Mouse (Mus musculus): ENCODE measurements around the gene Iscu.

Iscu gene

DNA sequence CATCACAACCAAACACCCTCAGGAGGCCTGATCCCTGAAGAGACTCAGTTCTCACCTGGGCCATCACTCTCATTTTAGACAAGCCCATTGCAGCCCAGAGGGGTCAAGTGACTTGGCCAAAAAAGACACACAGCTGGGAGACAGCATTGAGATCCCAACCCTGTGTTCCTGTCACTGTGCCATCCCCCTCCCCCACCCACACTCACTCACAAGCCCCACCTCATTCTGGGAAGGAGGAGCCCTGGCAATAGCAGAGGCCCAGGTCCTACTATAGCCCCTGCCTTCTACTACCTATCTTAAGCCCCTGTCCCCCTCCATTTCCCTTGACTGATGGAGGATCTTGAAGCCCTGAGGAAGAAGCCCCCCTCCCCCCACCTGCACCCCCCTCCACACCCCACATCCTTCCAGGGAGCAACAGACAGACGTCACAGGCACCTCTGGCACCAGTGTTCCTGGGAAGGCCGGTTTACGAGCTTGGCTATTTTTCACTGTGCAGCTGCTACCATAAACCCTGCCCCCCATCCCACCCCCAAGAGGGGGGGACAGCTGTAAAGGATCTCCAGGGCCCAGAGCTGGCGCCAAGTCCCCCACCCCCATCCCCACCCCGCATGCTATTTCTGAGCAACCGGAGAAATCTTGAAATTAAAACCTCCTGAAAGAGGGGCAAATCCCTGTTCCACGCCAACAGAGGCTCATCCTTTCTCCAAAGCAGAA lies 16.7 kb downstream of the Iscu start:
- DNase-seq = peak; percentile 61 to 85

DNA sequence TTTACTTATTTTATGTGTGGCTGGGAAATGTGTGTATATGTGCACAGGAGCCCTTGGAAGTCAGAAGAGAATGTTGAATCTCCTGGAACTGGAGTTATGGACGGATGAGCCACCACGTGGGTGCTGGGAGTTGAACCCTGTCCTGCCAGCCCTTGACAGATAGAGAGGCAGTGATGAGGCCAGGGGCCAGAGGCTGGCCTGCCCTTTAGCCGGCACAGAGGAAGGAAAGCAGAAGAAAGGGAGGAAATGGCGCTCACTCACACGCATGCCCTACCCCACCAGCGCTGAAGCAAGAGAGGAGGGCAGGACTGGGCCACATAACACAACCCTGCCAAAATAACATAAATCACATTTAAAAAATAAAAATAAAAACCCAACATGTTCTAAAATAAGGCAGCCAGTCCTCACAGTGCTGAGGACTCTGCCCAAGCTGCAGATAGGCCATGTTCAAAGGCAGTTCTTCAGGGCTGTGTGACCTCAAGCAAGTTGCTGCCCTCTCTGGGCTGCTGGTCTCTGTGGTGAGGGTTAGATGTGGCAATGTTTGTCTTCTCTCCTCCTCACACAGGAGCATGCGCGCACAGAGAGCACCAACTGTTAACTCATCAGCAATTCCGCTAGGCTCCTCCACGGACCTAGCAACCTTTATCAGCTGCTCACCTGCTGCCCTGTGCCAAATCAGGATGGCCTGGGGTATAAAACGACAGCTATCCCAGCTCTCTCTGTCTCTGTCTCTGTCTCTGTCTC lies 18.1 kb downstream of the Iscu start:
- DNase-seq = peak; percentile 59 to 84

DNA sequence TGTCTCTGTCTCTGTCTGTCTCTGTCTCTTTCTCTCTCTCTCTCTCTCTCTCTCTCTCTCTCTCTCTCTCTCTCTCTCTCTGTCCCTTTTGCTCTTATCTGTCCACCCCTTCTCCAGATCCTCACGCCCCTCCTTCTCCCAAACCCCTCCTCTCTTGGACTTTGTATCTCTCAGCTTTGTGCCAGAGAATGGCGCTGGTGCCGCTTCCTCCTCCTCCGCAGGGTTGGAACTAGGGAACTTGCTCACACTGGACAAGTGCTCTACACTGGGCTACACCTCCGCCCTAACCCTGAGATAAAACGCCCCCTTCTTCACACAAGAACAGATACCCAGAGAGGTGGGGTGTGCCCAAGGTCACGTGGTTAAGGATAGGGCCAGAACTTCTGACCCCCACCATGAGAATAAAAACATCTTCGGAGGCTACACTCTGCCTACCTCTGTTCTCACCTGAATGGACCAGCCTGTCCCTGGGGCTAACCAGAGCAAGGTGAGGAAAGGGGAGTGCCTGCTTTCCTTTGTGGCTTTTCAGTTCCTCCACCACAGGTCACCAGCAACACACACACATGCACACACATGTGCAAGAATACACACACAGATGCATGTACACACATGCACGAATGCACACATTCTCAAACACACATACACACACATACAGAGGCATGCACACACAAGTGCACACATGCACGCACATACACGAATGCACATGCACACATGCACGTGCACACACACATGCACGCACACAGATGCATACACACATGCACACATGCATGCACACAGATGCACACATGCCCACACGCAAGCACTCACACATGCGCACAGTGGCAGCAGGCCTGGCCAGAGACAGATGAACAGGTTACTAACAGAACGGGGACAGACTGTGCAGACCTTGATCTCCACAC lies 18.9 kb downstream of the Iscu start:
- DNase-seq = peak in 1 of 2 experiments; percentile 41

DNA sequence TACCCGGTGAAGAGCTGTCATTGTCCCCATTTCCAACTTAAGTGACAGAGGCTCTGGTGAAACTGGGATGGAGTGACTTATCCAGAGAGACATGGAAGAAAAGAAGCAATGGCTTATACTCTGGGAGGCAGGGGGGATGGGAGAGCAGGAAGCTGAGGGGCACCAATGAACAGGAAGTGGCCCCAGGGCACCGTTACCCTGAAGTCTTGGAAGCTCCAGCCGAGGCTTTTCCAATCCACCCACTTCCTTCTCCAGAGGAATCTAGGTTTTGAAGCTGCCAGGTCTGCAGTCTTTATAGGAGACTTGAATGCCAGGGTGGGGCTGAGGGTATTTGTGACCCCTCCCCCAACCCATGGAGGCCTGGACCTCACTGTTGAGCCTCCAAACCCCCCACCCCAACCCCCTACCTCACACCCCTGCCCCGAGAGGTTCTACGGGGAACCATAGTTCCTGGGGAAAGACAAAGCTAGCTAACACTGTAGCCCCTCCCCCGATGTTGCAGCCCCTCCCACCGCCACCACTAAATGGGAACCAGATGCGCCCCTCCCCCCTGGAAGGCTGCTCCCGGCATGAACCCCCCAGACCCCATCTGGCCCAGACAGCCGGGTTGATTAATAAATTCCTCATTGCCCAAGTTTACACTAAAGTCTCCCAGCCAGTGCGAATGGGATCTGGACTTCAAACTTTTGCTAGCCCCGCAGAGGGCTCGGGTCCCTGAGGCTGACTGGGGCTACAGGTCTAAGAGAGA lies 24.0 kb downstream of the Iscu start:
- peak in 1 of 2 experiments; percentile 43 for DNase-seq

DNA sequence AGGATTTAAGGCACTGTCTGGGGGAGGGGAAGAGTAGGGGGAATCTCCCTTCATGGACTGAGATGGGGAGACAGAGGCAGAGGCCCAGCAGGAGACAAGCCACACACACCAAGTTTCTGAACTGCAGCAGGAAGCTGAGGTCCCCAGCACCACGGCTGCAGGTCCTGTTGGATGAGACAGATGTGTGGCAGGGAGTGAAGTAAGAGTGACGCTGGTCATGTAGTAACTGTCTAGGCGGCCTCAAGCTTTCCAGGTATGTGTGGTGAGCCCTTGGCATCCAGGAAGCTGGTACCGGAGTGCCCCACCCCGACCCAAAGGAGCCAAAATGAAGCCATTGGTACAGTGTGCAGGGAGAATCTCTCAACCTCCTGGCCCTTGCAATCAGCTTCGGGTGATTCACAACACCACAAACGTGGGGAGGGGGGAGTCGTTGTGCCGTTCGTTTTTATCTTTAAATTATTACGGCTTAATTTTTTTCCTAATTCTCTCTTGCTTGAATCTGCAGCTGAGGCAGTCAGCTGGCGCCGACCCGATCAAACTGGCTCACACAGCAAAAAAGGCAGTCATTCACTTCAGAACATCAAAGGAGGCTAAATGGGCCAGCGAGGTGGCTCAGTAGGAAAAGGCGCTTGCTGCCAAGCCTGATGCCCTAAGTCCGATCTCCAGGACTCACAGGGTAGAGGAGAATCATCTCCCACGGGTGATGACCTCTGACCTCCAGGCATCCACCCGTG lies 24.8 kb downstream of the Iscu start:
- no peak for DNase-seq

DNA sequence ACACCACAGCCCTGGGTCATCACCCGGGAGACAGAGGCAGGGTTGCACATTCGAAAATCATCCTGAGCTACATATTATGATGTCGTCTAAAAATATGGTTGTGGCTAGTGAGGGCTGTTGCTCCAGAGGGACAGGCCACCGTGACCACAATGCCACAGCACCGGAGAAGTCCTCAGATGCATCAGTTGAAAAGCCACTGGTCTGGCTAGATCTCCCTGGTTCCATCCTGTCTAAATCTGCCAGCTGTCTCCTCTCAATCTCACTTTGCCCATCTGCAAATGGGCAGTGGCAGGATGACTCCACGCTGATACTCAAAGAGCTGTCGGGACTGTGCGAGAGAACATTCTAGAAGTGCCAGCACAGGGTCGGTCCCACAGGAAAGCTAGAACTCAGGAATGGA lies 26.0 kb downstream of the Iscu start:
- DNase-seq = no peak

DNA sequence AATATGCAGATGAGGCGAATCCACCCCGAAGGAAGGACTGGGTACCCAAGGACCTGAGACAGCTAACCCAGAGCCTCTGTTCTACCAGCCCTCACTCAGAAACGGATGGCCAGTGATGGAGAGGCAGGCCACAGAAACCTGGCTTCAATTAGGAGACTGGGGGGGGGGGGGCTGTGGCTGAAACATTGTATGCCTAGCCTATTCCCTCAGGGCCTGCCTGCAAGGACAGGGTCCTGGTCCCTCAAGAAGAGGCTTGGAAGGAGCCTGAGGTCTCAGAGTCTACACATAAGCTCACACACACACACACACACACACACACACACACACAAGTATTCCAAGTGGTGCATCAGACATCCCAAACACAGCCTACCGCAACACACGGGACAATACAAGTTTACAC lies 27.1 kb downstream of the Iscu start:
- no peak for DNase-seq

DNA sequence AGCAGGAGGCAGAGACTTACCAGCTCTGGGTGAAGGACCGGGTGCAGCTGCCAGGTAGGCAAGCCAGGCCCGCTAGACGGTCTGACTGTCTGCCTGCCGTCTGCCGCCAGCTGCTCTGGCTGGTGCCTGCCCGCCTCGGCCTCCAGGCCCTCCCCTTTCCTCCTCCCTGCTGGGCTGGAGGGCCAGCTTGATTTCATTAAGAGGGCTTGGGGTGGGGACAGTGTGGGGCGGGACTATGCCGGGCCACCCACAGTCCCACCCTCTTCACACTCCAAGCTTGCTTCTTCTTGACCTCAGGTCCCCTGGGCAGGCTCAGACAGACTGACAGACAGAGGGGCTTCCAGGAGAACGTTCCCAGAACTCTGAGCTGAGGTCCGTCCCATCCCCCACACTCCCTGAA lies 27.7 kb downstream of the Iscu start, which contains the start of gene Tmem119:
TSS of gene Tmem119 (minus strand) at position 237 of the 400 bp plus-strand sequence.
- DNase-seq = peak; percentile 50 to 70

DNA sequence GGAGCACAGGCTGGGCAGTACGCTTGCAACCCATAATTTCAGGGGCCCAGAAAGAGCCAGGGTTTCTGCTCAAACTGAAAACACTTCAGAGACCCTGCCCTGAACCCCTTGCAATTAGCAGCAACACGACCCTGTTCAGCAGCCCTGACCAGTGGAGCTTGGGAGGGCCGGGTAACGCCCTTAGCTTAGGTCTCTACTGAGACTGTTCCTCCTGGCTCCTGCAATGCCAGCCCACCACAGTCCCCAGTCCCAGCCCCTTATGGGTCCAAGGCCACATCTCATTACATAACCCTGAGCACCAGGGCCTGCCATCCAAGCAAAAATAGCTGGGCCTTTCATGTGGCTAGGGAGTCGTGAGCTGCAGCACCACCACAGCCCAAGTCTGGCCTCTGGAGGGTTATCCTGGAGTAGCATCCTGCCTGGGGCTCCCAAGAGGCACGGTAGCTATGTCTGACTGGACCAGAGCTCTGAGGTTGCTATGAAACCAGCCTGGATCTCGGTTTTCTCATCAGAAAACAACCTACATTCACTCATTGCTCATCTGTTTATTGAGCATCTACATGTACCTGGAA lies 31.9 kb downstream of the Iscu start:
- no peak for DNase-seq

DNA sequence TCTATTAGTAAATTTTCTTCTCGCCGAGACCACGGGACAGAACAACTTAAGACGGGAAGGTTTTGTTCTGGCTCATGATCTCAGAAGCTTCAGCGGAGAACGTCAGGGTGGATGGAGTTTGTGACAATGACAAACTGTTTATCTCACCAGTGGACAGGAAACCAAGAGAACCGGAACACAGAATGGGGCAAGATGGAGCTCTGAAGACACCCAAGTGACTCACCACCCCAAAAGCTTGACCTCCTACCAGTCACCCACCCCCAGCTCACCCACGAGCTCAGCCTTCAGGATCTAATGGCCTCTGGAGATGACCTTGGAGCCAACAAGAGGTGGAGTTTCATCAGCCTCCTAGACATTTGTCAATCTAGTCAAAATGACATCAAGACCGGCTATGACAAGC lies 32.8 kb downstream of the Iscu start:
- DNase-seq = no peak

DNA sequence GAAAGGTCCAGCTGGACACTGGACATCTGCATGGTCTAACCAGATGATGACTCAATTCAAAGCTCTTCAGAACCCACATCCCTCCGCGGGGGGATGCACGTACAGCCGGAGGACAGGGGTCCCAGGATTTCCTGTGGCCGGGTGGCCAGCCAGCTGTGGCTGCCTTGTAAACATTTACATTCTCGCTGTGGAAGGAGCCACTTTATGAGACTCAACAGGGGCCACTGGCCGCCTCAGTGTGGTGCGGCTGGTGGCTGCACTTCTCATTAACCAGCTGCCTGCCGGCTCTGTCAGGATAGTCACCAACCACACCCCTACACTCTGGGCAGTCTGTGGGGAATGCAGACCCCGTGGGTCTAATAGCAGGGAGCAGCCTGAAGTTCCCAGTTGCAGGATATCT lies 33.9 kb downstream of the Iscu start:
- no peak for DNase-seq

DNA sequence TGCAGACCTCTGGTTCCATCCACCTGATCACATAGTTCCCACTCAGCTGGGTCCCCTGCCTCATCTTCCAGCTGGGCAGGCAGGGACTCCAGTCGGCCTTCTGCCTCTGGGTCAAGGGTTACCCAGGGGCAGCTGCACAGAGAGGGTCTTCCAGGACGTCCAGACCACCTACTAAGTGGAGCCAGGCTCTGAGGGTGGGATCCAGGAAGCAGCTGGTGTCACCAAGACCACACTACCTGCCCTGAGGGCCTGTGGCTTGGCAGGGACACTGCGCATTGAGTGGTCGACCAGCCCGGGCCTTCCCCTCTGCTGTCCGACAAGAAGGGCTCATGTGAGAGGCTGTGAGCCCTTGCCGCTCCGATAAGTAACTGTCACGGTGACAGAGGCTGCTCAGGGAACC lies 35.2 kb downstream of the Iscu start:
- no peak for DNase-seq

DNA sequence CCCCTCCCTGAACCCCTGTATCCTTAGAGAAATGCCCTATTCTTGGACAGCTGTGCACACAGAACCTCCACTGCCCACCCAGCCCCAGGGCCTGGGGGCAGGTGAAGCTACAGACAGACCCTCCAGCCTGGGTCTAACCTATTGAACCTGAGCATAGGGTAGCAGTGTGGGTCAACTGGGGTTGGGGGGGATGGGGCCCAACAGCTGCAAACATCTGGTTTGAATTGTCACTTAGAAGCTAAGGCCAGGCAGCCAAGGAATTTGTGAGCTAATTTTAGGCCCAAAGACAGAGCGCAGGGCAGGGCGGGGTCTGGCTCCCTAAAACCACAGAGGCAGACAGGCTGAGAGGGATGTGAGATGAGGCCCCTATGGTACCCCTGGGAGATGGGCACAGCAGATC lies 35.6 kb downstream of the Iscu start:
- no peak for DNase-seq

DNA sequence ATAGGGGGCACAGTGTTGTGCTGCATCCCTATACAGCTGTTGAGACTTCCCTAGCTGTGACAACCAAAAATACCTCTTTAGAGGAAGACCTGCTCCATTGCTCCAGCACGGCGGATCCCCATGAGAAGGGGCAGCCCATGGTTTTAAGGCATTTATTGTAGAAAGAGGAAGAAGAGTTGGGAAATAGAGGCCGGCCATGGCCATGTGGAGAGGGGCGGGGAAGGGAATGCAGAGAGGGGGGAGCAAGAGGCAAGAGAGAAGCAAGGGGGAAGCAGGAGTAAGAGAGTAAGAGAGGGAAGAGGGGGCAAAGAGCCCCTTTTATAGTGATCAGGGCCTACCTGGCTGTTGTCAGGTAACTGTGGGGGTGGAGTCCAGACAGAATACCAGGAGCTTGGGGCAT lies 37.6 kb downstream of the Iscu start:
- DNase-seq = no peak

DNA sequence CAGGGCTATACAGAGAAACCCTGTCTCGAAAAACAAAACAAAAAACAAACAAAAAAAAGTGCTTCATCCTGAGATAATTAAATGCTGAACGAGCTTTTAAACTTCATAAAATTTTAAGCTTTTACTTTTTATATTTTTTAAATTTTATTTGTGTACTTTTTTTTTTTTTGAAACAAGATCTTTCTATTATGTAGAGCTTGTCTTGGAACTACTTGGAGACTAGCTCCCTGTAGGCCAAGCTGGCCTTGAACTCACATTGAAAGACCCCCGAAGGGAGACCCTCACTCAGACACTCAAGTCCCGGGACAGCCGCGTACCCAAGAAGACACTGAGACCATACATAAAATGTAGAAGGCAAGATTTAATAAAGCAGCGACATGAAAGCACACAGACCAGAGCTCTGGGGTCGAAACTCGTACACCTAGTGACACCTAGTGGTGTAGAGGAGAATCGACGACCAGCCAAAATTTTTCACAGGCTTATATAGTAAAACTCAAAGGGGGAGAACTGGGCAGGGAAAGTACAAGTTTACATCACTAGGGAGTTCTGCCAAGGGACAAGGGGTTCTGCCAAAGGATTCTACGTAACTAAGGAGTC lies 39.4 kb downstream of the Iscu start:
- peak in 1 of 2 experiments; percentile 41 for DNase-seq

DNA sequence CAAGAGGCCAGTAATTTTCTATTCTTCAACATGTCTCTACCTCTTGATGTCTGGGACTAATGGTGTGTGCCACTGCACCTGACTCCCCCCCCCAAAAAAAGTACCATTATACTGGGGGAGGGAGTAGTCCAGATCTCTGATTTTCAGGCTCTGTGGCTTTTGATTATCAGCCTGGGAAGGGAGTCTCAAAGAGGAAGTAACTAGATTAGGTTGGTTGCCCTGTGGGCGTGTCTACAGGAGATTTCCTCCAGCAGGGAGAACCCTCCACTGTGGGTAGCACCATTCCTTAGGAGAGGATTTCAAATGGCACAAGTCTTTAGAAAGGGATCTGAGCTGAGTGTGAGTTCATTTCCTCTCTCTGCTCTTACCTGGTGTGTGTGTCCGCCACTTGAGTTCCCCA lies 40.1 kb downstream of the Iscu start:
- DNase-seq = no peak

DNA sequence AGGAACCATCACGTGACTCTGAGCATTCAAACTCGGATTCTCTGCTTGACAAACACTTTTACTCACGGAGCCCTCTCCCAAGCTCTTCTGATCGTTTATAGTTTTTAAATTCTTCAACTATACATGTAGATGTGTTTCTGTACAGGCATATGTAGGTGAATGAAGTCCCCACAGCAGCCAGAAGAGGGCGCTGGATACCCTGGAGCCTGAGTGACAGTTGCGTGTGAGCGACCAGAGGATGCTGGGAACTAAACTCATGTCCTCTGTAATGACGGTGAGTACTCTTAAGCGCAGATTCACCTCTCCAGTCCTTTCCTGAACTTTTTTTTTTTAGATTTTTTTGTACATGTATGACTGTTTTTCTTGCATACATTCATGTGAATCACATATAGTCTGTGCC lies 41.1 kb downstream of the Iscu start:
- peak in 1 of 2 experiments; percentile 29 for DNase-seq

DNA sequence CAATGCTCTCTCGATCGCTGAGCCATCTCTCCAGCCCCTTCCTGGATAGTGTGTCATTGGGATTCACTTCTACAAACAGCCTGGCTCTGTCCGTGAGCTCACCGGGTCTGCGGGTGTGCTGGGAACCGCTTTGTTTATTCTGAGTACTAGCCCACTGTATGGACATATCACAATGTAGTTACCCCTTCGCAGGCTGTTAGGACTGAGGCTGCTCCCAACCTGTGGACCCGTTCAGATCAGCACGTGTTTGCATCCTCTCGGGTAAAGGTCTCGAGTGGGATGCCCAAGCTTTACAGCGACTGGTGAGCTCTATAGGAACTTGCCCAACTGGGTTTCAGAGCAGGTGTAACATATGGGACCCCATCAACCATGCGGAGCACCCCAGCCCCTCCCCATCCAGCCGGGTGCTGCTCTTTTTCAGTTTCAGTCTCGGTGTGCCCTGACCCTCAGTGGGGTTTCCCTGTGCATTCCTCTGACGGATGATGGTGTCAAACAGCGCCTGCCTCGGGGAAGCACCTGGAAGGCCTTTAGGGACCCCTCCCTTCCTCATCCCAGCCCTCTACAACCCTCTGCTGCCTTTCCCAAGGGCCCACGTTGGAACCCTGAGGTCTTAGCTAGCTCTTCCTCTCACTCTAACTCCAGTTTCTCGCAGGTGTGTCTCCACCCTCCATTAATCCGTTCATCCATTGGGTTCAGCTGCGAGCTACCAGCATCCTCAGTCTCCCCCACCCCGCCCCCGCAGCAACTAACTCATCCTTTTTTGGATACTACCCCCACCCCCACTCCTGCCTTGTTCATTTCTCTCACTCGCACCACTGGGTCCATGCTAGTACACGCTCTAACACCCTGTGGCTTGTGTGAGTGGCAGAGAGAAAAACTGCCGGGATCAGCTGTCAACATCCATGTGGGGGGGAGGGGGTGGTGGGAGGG lies 41.8 kb downstream of the Iscu start:
- DNase-seq = no peak

DNA sequence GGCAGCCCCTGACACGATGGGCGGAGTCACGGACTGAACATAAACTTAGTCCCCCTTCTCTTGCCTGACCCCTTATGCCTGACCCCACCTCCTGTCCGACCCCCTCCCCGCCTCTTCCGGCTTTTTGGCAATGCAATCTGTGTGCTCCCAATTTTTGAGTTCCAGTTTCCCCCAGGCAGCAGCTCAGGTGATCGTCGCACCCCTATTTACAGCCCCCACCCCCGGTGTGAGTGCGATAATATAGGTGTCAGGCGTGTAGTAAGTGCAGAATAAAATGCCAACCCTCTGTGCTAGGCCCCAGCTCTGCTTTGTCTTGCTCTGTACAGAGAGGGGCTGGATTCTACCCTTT lies 42.5 kb downstream of the Iscu start:
- no peak for DNase-seq

DNA sequence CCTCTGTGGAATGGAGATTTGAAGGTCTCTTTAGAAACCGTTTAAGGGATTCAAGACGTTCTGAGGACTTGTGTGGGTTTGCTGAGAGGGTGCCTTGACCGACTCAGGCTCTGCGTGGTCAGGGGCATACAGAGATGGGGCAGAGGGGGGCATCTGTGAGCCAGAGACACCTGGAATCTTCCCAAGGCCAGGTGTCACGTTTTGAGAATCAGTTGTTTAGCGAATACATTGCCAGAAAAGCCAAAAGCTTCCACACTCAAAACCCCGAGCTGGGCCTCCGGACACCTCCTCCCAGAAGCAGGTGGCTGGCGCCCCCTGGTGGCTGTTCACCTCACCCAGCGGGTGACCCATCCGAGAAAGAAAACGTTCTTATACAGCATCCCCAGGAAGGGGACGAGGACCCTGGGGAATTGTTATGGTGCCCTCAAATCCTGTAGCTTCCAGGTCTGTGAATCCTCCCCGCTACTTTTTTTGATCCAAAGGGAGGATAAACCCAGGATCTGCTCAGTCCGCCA lies 43.1 kb downstream of the Iscu start:
- peak; percentile 72 to 79 for DNase-seq

Data from kidney, postnatal 25 days (tissue).